Mouse (Mus musculus) left cerebral cortex, adult 2 months (tissue): ENCODE results near the gene Pgam5. TPM values are rescaled to one million over a fixed set of nuclear protein-coding genes. Genes with fewer than 3 reads are reported as not detected.

Experiments
- DNase-seq, 2 experiments: peaks; one replicate each; pipeline ENCODE4 v3.0.0; 2021 to 2022; ENCODE audit warnings: low spot score in 2 of 2, mixed read lengths in 1 of 2; ENCODE audit errors: extremely low spot score in 1 of 2
- H3K27ac ChIP-seq: fragments of 200-600 bp; 2 replicates; pipeline ENCODE4 v1.8.1; 2022
- H3K4me3 ChIP-seq: fragments of 200-600 bp; 2 replicates; pipeline ENCODE4 v1.8.1; 2022
- CTCF ChIP-seq: fragments of 200-600 bp; IDR thresholded peaks from 2 replicates; pipeline ENCODE4 v1.8.1; 2022; ENCODE audit warnings: antibody characterized with exemption, mild to moderate bottlenecking, moderate library complexity
- intact Hi-C: fragments of 180-260 bp; cut with DNase I; formaldehyde crosslinking; loops from one replicate; pipeline ENCODE4 v1.15.1; 2025
- total RNA-seq, 2 experiments: library from RNA; stranded (reverse); gene quantifications; 2 replicates each; pipeline ENCODE4 v1.2.3; 2021

The Pgam5 gene
- total RNA-seq, 2 experiments from 2014 or later = 58.9 to 60.0 TPM

DNA sequence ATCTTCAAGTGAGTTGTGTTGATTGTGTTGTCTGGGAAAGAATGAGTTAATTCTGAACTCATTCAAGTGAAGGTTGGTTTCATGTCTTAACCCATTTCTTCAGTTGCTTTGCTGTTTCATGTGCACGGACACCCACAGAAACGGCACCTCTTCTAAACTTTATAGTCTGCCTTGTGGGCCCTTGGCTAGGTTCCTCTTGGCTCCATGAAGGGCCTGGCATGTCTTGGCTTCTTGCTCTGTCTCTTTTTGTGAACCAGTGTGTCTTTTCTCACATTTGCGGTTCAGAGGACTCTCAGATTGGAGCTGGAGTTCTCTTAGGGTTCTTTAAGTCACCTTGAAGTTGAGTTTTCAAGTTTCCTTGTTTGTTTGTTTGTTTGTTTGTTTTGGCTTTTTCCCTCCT is 44.7 kb downstream of the Pgam5 start:
- Histone ChIP-seq H3K4me3 (no peak overlapping the region), H3K27ac (no peak overlapping the region)
- DNase-seq = no peak
- no peak for TF ChIP-seq CTCF
- intact Hi-C loops = no loop called here

DNA sequence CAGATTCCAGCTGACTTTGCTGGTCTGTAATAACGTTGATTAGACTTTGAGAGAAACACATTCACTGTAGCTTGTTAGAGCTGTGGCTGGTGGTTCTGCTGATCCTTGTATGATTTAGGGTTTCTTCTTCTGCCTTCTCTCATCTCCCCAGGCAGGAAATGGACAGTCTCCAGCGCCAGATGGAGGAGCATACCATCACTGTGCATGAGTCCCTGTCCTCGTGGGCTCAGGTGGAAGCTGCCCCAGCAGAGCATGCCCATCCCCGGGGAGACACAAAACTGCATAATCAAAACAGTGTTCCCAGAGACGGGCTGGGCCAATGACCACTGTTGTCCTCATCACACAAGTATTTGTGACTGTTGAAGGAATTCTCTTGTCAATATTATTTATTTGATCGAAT is 47.0 kb downstream of the Pgam5 start:
- Histone ChIP-seq H3K27ac (no peak overlapping the region), H3K4me3 (no peak overlapping the region)
- intact Hi-C loops = no loop called here
- DNase-seq = no peak
- TF ChIP-seq CTCF = no peak

DNA sequence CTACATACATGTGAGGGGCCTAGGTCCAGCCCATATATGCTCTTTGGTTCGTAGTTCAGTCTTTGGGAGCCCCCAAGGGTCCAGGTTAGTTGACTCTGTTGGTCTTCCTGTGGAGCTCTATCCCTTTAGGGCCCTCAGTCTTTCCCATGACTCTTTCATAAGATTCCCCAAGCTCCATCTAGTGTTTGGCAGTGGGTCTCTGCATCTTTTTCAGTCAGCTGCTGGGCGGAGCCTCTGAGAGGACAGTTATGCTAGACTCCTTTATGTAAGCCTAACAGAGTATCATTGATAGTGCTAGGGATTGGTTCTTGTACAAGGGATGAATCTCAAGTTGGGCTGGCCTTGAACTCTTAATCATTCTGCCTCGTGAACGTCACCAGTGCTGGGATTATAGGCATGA is 49.4 kb downstream of the Pgam5 start:
- H3K4me3 ChIP-seq = no peak overlapping the region
- DNase-seq = no peak
- TF ChIP-seq CTCF = no peak
- no peak overlapping the region for H3K27ac ChIP-seq
- intact Hi-C loops = no loop called here

DNA sequence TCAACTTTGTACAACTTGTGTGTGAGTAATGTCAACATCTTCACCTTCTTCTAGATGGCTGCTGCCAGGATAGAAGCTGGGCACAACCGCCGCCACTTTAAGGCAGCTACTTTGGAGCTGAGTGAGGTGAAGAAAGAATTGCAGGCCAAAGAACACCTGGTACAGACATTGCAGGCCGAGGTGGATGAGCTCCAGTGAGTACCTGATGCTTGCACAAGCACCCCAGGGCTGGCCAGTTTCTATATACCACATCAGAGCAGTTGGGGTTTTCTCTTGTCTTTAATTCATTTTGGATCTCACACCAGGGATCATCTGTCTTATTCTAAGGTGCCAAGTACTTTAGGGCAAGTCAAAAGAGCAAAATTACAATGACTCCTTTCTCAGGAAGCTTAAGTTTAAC is 52.9 kb downstream of the Pgam5 start:
- no peak for DNase-seq
- no peak overlapping the region for H3K4me3 ChIP-seq
- intact Hi-C loops = no loop called here
- no peak for TF ChIP-seq CTCF
- H3K27ac ChIP-seq = no peak overlapping the region

DNA sequence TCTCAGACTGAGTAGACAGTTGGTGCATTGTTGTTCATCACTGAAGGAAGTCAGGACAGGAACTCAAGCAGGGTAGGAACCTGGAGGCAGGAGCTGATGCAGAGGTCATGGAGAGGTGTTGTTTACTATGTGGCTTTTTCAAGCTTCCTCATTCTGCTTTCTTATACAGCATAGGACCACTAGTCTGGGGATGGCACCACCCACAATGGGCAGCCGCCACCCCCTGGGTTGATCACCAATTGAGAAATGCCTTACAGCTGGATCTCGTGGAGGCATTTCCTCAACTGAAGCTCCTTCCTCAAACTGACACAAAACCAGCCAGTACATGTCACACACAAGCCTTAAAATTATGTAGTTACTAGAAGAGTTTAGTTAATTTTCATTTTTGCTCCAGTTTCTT is 58.4 kb downstream of the Pgam5 start:
- intact Hi-C loops = no loop called here
- Histone ChIP-seq H3K4me3 (no peak overlapping the region), H3K27ac (no peak overlapping the region)
- DNase-seq = no peak
- TF ChIP-seq CTCF = no peak

Other genes starting within 250 kb of the Pgam5 start
- gene Gm17655, start 197.4 kb downstream of the Pgam5 start, total RNA-seq = 10 to 100 TPM in 1 of 2 experiments, 1 to 10 TPM in 1; 9.3 to 10.0 TPM
- under 1 TPM; 0.42 to 0.59 TPM for gene Gm35315, start 175.5 kb downstream of the Pgam5 start, total RNA-seq
- gene Plcxd1, start 169.9 kb downstream of the Pgam5 start, total RNA-seq = 1 to 10 TPM; 9.3 to 9.5 TPM
- gene Gtpbp6, start 161.7 kb downstream of the Pgam5 start, total RNA-seq = 100 to 1,000 TPM; 107 to 108 TPM
- 10 to 100 TPM; 15.9 to 16.7 TPM for gene Zfp605, start 159.8 kb downstream of the Pgam5 start, total RNA-seq
- 10 to 100 TPM; 55.5 to 58.0 TPM for gene Chfr, start 134.1 kb downstream of the Pgam5 start, total RNA-seq
- gene Golga3, start 93.2 kb downstream of the Pgam5 start, total RNA-seq = 10 to 100 TPM; 47.0 to 49.3 TPM
- 10 to 100 TPM; 35.0 to 43.6 TPM for gene Ankle2, start 38.9 kb downstream of the Pgam5 start, total RNA-seq
- 1 to 10 TPM; 7.8 to 8.3 TPM for gene Pxmp2, start 16.3 kb upstream of the Pgam5 start, total RNA-seq
- gene Pole, start 16.4 kb upstream of the Pgam5 start, total RNA-seq = 1 to 10 TPM in 1 of 2 experiments, under 1 TPM in 1; 0.98 to 1.5 TPM
- under 1 TPM in 1 of 2 experiments, not detected in 1; 0.26 TPM for gene P2rx2, start 73.3 kb upstream of the Pgam5 start, total RNA-seq
- not detected for gene Lrcol1, start 74.8 kb upstream of the Pgam5 start, total RNA-seq
- gene Fbrsl1, start 178.6 kb upstream of the Pgam5 start, total RNA-seq = 10 to 100 TPM; 78.1 to 79.8 TPM